Mouse (Mus musculus): Measurements from ENCODE around the gene Ppme1. TPM values are rescaled to one million over a fixed set of nuclear protein-coding genes. Genes with fewer than 3 reads are reported as not detected.

Ppme1 gene
- polyA plus RNA-seq, 1 experiment from 2014 or later: 56.4 TPM

DNA sequence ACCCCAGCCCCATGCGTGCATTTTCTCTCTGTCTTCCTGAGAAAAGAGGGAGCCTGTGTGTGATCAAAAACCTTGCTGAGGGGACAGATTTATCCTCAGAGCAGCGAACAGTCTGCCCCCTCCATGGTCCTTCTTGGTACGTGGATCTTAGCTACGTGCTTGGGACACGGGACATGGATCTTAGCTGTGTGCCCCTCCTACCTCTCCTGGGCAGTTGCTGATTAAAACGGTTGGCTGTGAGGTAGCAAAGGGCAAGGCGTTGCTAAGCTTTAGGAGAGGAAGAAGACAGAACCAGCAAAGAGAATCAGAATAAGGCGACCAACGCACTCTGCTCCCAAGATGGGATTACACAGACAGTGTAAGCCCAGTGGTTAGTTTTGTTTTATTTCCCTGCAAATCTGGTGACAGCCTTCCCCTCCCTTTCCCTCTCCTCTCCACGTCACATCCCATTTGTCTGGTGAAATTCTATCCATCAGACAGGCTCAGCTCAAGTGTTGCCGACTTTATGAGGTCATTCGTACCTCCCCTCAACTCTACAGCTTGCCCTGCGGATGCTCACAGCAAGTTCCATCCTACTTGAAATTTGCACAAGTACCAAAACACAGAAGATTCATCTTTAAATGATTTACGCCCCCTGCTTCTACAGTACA, 73.1 kb downstream of the Ppme1 start:
- DNase-seq (ENCODE audit: low spot score) (no peak), ATAC-seq (replicated peaks; ENCODE audit: low FRiP score) (no peak)
- Histone ChIP-seq H3K36me3 (ENCODE audit: control insufficient read depth, insufficient read depth, low read length) (no peaks in the 10 kb centered on the region), H3K4me3 (ENCODE audit: low read depth, low read length) (no peak overlapping the region), H3K4me1 (replicated peaks; ENCODE audit: control insufficient read depth, insufficient read depth, low read length) (peaks cover 3% of the 10 kb centered on the region; the same call in 1 of the 2 replicates), H3K4me2 (no peak overlapping the region), H3K9me3 (ENCODE audit: control insufficient read depth, low read length) (no peaks in the 10 kb centered on the region), H3K27ac (ENCODE audit: low read depth, low read length) (no peak overlapping the region), H3K27me3 (replicated peaks; ENCODE audit: control insufficient read depth, insufficient read depth, low read length) (no peaks in the 10 kb centered on the region), H3K9ac (ENCODE audit: low read depth, low read length) (no peak overlapping the region)
- 71% methylated on average over 14 of the region's 14 CpGs for WGBS

DNA sequence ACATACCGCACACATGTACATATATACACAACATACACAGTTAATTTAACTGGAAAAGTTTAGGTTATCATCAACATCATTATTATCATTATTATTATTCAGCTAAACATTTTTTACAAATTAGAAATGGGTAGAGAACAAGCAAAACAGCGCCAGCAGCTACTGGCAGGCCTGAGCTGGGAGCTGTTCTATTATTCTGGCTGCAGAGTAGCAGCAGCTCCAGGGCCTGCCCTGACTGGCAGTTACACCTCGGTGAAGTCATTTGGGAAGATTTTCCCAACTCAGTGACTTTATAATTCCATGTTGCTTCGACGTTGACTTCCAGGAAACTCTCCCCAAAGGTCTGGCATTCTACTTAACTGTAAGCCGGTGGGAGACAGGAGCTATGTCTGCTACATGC, 75.4 kb downstream of the Ppme1 start:
- no peak overlapping the region for H3K4me2 ChIP-seq
- H3K27me3 ChIP-seq (replicated peaks; ENCODE audit: control insufficient read depth, insufficient read depth, low read length): no peaks in the 10 kb centered on the region; the same call in 1 of the 2 replicates
- H3K27ac ChIP-seq (ENCODE audit: low read depth, low read length): no peak overlapping the region
- ATAC-seq (replicated peaks; ENCODE audit: low FRiP score) (no peak), DNase-seq (ENCODE audit: low spot score) (no peak)
- H3K4me1 ChIP-seq (replicated peaks; ENCODE audit: control insufficient read depth, insufficient read depth, low read length): peaks cover 3% of the 10 kb centered on the region; the same call in 1 of the 2 replicates
- no peak overlapping the region for H3K9ac ChIP-seq (ENCODE audit: low read depth, low read length)
- no peaks in the 10 kb centered on the region for H3K36me3 ChIP-seq (ENCODE audit: control insufficient read depth, insufficient read depth, low read length)
- no peaks in the 10 kb centered on the region for H3K9me3 ChIP-seq (ENCODE audit: control insufficient read depth, low read length)
- 76% methylated on average over 6 of the region's 6 CpGs for WGBS
- no peak overlapping the region for H3K4me3 ChIP-seq (ENCODE audit: low read depth, low read length)

DNA sequence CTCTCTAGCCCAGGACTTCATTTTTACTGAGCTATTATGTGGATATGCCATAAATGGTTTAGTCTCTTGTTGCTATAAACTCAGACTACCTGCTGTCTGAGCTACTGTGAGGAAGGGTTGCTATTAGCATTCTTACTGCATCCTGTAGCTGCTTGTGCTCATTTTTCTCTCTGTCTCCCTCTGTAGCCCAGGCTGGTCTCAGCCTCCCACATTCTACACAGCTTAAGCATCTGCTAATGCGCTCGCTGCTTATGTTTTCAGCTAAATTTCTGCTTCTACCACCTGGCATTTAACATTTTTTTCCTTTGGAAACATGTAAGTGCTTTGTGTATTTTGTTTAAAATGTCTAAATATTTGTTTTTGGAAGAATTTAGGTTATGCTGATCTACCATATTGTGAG, 76.4 kb downstream of the Ppme1 start:
- DNase-seq (ENCODE audit: low spot score) (no peak), ATAC-seq (replicated peaks; ENCODE audit: low FRiP score) (no peak)
- Histone ChIP-seq H3K4me1 (replicated peaks; ENCODE audit: control insufficient read depth, insufficient read depth, low read length) (no peaks in the 10 kb centered on the region), H3K9ac (ENCODE audit: low read depth, low read length) (no peak overlapping the region), H3K4me2 (no peak overlapping the region), H3K27ac (ENCODE audit: low read depth, low read length) (no peak overlapping the region; the same call in 1 of the 2 replicates), H3K36me3 (ENCODE audit: control insufficient read depth, insufficient read depth, low read length) (no peaks in the 10 kb centered on the region), H3K27me3 (replicated peaks; ENCODE audit: control insufficient read depth, insufficient read depth, low read length) (no peaks in the 10 kb centered on the region; the same call in 1 of the 2 replicates), H3K4me3 (ENCODE audit: low read depth, low read length) (no peak overlapping the region), H3K9me3 (ENCODE audit: control insufficient read depth, low read length) (no peaks in the 10 kb centered on the region; the same call in 1 of the 2 replicates)
- WGBS: 89% methylated on average over 2 of the region's 2 CpGs

DNA sequence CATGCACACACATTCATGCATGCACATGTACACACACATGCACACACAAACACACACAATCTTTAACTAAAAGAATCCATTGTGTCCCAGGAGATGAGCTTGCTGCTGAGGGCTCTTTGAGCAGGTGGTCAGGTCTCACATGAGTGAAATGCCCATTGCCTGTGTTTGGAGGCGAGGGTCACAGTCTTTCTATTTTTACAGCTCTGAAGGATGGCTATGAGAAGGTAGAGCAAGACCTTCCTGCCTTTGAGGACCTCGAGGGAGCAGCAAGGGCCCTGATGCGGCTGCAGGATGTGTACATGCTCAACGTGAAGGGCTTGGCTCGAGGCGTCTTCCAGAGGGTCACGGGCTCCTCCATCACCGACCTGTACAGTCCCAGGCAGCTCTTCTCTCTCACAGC, 78.6 kb downstream of the Ppme1 start:
- H3K36me3 ChIP-seq (ENCODE audit: control insufficient read depth, insufficient read depth, low read length): no peaks in the 10 kb centered on the region
- H3K4me2 ChIP-seq: no peak overlapping the region
- H3K9ac ChIP-seq (ENCODE audit: low read depth, low read length): no peak overlapping the region
- ATAC-seq (replicated peaks; ENCODE audit: low FRiP score): no peak
- H3K27me3 ChIP-seq (replicated peaks; ENCODE audit: control insufficient read depth, insufficient read depth, low read length): peaks cover 8% of the 10 kb centered on the region
- no peak overlapping the region for H3K27ac ChIP-seq (ENCODE audit: low read depth, low read length)
- no peak overlapping the region for H3K4me3 ChIP-seq (ENCODE audit: low read depth, low read length)
- peaks cover 5% of the 10 kb centered on the region; the same call in 1 of the 2 replicates for H3K4me1 ChIP-seq (replicated peaks; ENCODE audit: control insufficient read depth, insufficient read depth, low read length)
- 75% methylated on average over 8 of the region's 8 CpGs for WGBS
- H3K9me3 ChIP-seq (ENCODE audit: control insufficient read depth, low read length): no peaks in the 10 kb centered on the region; the same call in 1 of the 2 replicates
- DNase-seq (ENCODE audit: low spot score): no peak

DNA sequence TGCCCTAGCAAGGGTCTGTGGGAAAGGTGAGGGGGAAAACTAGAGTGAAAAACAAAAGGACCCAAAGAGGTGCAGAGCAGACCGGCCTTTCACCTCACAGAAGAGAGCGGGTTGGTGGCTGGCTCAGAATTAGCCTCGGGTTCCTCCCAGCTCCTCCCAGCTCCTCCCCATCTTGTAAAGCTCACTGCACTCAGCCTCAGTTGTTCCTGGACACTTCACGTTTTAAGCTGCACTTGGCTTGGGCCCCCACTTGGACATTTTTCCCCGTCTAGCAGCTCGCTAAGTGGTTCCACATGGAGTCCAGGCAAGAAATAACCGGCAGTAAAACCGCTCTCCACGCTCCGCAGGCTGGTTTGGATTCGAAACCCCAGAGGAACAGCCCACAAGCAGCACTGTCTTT, 83.5 kb downstream of the Ppme1 start:
- no peaks in the 10 kb centered on the region; the same call in 1 of the 2 replicates for H3K9me3 ChIP-seq (ENCODE audit: control insufficient read depth, low read length)
- ATAC-seq (replicated peaks; ENCODE audit: low FRiP score): no peak
- peaks cover 11% of the 10 kb centered on the region; the same call in 1 of the 2 replicates for H3K4me1 ChIP-seq (replicated peaks; ENCODE audit: control insufficient read depth, insufficient read depth, low read length)
- H3K4me2 ChIP-seq: peak overlapping the region; percentile 33
- no peaks in the 10 kb centered on the region for H3K36me3 ChIP-seq (ENCODE audit: control insufficient read depth, insufficient read depth, low read length)
- WGBS: 40% methylated on average over 11 of the region's 11 CpGs
- no peak overlapping the region for H3K4me3 ChIP-seq (ENCODE audit: low read depth, low read length)
- H3K9ac ChIP-seq (ENCODE audit: low read depth, low read length): no peak overlapping the region
- DNase-seq (ENCODE audit: low spot score): no peak
- H3K27me3 ChIP-seq (replicated peaks; ENCODE audit: control insufficient read depth, insufficient read depth, low read length): peaks cover 47% of the 10 kb centered on the region
- H3K27ac ChIP-seq (ENCODE audit: low read depth, low read length): peak overlapping the region; percentile 75

DNA sequence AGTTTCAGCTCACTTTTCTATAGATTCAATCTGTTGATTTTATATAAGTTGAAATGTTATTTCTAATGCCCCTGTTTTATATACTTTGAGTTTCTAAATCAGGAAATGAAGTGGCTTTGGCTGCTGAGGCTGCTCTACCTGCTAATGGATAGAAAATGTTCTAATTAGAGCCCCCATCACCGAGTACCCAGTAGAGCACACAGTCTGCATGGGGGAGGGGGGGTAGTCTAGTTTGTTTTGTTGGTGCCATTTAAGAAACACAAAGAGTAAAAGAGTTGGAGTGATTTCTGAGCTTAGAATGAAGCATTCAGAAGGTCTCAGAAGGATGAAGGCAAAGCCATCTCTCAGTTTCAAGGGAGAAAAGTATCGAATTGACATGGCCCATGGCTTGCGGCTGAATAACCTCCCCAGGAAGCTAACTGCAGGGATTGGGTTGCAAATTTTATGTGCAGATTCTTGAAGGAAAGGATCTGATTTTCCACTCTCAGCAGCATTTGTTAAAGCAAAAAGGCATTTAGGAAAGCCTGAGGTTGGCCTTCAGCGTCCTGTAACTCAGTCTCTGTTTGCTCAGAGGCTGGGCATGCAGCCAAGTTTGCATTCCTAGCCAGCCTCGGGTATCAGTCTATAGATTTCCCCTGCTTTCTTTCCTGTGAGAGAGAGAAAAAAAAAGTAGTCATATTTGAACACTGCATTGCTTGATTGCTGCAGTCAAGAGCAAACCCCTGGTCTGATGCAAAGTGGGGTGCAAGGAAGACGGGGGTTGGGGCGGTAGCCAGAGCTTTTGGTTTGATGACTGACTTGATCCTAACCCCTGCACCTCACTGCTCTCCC, 84.1 kb downstream of the Ppme1 start:
- H3K36me3 ChIP-seq (ENCODE audit: control insufficient read depth, insufficient read depth, low read length): no peaks in the 10 kb centered on the region
- ATAC-seq (replicated peaks; ENCODE audit: low FRiP score) (peak; percentile 39; the same call in 1 of the 2 replicates), DNase-seq (ENCODE audit: low spot score) (no peak)
- H3K27me3 ChIP-seq (replicated peaks; ENCODE audit: control insufficient read depth, insufficient read depth, low read length): peaks cover 50% of the 10 kb centered on the region
- H3K9me3 ChIP-seq (ENCODE audit: control insufficient read depth, low read length): no peaks in the 10 kb centered on the region; the same call in 1 of the 2 replicates
- no peak overlapping the region for H3K9ac ChIP-seq (ENCODE audit: low read depth, low read length)
- peak overlapping the region; percentile 75 for H3K27ac ChIP-seq (ENCODE audit: low read depth, low read length)
- H3K4me3 ChIP-seq (ENCODE audit: low read depth, low read length): no peak overlapping the region
- 40% methylated on average over 7 of the region's 7 CpGs for WGBS
- peak overlapping the region; percentile 33 for H3K4me2 ChIP-seq
- H3K4me1 ChIP-seq (replicated peaks; ENCODE audit: control insufficient read depth, insufficient read depth, low read length): peaks cover 11% of the 10 kb centered on the region; the same call in 1 of the 2 replicates

DNA sequence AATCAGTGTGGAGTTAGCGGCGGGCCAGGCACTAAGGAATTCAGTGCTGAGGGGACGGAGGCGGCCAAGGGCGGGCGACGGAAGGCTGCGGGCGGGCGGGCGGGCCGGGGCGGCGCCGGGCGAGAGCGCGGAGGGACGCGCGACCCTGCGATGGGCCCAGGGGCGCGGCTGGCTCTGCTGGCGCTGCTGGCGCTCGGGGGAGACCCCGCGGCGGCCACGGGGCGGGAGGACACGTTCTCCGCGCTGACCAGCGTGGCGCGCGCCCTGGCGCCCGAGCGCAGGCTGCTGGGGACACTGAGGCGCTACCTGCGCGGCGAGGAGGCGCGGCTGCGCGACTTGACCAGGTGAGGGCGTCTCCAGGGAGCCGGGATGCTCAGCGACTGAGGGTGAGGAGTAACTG, 86.7 kb downstream of the Ppme1 start, which contains the start of gene P4ha3:
Gene P4ha3, plus strand, starts transcription at position 138 of the 400 bp plus-strand sequence.
- H3K9ac ChIP-seq (ENCODE audit: low read depth, low read length): peak within 1 kb of the TSS; percentile 51
- WGBS: under 1% methylated on average over 53 of the region's 53 CpGs
- peak within 1 kb of the TSS; percentile 59 for H3K4me2 ChIP-seq
- ATAC-seq (replicated peaks; ENCODE audit: low FRiP score) (no peak), DNase-seq (ENCODE audit: low spot score) (no peak)
- H3K27me3 ChIP-seq (replicated peaks; ENCODE audit: control insufficient read depth, insufficient read depth, low read length): peaks cover 57% of the 10 kb centered on the region
- peaks cover 11% of the 10 kb centered on the region; the same call in 1 of the 2 replicates for H3K4me1 ChIP-seq (replicated peaks; ENCODE audit: control insufficient read depth, insufficient read depth, low read length)
- H3K4me3 ChIP-seq (ENCODE audit: low read depth, low read length): peak within 1 kb of the TSS; percentile 55
- no peak within 1 kb of the TSS for H3K27ac ChIP-seq (ENCODE audit: low read depth, low read length)
- no peaks in the 10 kb centered on the region for H3K9me3 ChIP-seq (ENCODE audit: control insufficient read depth, low read length)
- H3K36me3 ChIP-seq (ENCODE audit: control insufficient read depth, insufficient read depth, low read length): no peaks in the 10 kb centered on the region

DNA sequence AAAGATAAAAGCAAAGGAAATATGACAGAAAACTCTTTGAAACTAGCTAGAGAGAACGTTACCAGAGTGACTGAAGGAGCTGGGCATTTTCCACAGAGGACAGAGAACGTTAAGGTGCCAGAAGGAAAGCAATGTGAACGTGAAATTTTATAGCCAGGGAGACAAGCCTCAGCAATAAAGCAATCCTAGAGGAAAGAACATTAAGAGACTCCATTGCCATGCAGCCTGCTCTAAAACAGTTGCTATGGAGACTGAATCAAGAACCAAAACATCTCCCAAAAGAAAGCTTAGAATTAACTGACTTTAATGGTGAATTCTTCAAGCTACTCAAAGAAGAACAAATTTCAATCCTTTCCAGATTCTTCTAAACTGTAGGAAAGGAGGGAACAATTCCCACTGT, 88.8 kb downstream of the Ppme1 start:
- Histone ChIP-seq H3K9me3 (ENCODE audit: control insufficient read depth, low read length) (no peaks in the 10 kb centered on the region), H3K36me3 (ENCODE audit: control insufficient read depth, insufficient read depth, low read length) (no peaks in the 10 kb centered on the region), H3K27me3 (replicated peaks; ENCODE audit: control insufficient read depth, insufficient read depth, low read length) (peaks cover 46% of the 10 kb centered on the region), H3K4me2 (no peak overlapping the region), H3K27ac (ENCODE audit: low read depth, low read length) (no peak overlapping the region), H3K4me1 (replicated peaks; ENCODE audit: control insufficient read depth, insufficient read depth, low read length) (peaks cover 5% of the 10 kb centered on the region; the same call in 1 of the 2 replicates), H3K9ac (ENCODE audit: low read depth, low read length) (no peak overlapping the region), H3K4me3 (ENCODE audit: low read depth, low read length) (no peak overlapping the region)
- 60% methylated on average over 3 of the region's 3 CpGs for WGBS
- no peak for ATAC-seq (replicated peaks; ENCODE audit: low FRiP score)
- DNase-seq (ENCODE audit: low spot score): no peak

All from liver, embryonic 11.5 days (tissue).